Mouse (Mus musculus): ENCODE results near the gene Polr2m.
A peak's percentile ranks its signal among the peaks of the same experiment; 100 is the strongest.

Polr2m gene

DNA sequence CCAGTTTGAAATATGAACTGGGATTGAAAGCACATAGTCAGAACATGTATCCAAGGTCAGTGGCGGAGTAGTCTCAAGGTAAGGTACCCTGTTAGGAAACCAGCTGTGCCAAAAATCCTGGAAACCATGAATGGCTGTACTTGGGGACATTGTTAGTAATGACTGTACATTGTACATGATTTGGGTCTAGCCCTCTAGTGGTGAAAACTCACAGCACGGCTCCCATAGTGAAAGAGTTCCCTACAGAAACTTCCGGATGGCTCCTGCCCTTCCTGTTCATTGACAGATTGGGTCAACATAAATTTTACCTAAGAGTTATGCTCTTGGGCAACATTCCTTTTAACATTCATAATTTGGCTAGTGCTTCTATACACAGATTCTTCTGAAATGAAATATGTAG, 19.6 kb downstream of the Polr2m start:
- no peak for DNase-seq

DNA sequence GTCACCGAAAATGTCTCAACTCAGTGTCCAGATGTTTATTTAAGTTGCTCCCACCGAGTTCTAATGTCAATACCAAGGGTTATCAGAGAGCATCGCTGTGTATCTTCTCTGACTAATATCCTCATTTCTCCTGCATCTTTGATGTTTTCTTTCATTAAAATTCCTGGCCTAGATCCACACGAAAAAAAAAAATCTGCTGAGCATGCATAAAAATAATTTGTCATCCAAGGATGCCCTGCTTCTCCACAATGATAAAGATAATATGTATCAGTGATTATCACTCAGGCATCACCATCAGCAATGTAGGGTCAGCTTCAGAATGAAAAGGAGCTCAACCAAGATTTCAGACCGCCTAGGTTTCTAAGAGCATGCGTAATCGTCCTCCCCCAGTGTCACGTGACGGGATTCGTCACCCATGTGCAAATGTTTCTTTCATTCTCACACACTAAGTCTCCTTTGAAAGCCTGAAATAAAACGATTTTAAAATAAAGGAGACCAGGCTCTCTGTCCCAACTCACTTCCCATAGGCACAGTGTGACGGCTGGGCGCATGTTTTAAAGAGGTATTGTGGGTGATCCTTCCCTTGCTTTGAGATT, 22.6 kb downstream of the Polr2m start:
- no peak for DNase-seq

- DNase-seq, result no peak
Measured at GRCm38 (mm10) chr9:71456738-71457137, 29.0 kb downstream of the Polr2m start.

- DNase-seq, result no peak
Measured at GRCm38 (mm10) chr9:71453917-71454316, 31.8 kb downstream of the Polr2m start.

DNA sequence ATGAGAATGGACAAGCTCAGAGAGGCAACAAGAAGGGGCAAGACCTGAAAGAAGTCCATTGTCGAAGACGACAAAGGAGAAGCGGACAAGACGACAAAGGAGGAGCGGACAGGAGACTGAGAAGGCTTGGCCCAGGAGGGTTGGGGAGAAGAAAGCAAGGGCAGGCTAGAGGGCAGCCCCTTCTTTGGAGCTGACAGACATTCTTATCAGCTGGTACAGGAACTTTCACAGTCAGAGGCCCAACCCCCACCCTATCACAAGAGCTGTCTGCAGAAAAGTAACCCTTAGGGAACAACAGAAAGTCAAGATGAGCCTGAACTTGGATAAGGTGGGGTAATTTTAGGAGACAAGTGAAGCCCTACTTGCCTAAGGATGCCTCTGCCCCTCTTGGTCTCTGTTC, 32.4 kb downstream of the Polr2m start:
- DNase-seq, result no peak

DNA sequence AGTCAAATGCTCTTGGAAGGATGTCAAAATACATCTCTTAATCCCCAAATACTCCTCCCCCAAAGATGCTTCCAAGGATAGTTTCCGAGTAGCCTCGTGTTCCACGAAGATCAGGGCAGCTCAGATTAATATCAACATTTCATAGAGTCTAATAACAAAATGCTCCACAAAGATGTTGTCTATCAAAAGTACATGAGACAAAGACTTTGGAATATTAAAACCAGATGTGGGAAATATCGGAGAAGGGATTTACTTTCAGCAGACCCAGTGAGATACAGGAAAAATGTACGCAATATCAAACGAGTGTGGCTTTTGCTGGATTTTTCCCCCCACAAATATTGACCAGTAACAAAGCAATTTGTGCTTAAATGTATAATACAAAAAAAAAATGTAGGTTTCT, 35.1 kb downstream of the Polr2m start:
- no peak for DNase-seq

DNA sequence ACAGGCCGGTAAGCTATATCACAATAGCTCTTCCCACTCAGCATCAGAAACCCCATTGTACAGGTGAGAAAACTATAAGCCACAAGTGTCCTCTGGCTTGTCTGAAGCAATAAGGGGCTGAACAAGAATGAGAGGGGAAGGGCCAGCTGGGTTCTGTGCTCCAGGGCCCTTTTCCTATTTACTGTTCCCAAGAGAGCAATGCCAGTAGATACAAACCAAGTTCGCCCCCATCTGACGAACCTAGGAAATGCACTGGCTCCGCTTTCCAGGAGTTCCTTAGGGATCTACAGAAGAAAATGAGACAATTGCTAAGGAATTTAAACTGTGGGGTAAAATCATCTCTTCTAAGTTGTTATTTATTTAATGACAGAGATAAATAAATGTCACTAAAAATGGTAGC, 38.2 kb downstream of the Polr2m start:
- DNase-seq, result peak; percentile 62

DNA sequence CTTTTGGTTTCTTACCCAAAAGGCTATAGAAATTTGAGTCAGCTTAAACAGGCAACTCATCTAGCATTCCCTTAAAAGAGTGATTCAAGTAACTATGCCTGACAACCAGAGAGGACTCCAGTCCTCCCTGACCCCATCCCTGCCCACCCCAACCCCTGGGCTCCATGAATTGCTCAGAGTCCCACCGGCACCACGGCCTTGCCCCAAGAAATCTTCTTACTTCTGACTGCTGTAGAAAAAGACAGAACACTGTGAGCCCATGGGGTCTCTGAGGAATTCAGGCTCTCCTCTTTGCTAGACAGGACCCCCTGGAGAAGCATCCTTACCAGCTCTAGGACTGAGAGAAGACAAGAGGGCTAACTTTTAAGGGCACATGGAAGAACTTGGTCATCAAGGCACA, 40.4 kb downstream of the Polr2m start:
- no peak for DNase-seq

GRCm38 (mm10) chr9:71438146-71438545, 47.6 kb downstream of the Polr2m start:
- DNase-seq, result no peak

Data from right cerebral cortex, postnatal 25 days (tissue).